Mouse (Mus musculus): Measurements from ENCODE around the gene Ifitm10.
"Not testable (repeated sequence)": the region's sequence is repeated elsewhere in the genome, so short reads cannot be mapped to it uniquely, and the experiment has no call there.

Ifitm10 gene

DNA sequence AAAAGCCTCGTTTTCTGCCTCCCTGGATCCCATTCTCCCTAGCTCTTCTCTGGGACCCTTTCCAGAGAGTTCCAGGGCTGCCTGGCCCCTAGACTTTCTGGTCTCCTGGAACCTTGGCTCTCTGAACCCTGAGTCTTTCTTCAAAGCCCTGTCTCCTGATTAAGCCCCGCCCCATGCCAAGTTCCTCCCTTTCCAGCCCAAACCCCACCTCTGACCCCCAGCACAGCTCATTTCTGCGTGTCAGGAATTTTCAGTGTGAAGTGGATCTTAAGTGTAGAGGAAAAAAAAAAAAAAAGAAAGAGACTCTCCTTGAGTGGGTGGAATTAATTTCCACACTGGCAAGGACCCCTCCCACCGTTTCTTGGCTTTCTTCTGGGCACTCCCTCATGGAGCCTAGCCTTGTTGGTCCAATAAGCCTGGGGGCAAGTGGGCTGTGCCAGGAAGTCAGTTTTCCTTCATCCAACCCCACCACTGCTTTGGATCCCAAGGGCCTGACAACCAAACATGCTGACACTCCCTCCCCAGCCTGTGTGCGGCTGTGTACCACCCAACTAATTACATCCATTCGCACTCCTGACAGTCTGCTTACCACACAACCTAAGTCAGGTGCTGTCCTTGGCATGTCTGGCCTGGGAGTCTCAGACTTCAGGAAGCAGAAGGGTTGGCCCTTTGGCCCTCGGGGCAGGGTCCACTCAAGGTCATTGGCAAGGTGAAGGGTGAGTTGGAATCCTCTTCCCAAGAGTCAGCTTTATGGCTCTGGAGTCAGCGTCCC, at the start of gene Ifitm10:
Ifitm10 (minus strand) TSS at position 113 of the 772 bp plus-strand sequence.
- no peak for DNase-seq

DNA sequence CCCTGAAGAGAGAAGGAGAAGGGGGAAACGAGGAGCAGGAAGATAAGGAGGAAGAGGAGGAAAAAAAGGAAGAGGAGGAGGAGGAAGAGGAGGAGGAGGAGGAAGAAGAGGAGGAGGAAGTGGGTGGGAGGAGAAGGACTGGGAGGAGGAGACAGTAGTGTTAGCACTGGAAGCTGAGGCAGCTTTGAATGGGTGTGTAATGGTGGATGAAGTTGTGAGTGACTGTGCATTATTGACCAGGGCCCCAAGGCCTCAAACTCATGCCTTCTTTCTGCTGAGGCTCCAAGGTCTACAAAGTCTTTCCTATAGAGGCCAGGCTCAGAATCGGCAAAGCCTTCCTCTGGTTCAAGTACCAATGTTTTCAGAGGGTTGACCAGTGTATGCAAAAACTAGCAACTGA, 48.3 kb upstream of the Ifitm10 start:
- DNase-seq = no peak

DNA sequence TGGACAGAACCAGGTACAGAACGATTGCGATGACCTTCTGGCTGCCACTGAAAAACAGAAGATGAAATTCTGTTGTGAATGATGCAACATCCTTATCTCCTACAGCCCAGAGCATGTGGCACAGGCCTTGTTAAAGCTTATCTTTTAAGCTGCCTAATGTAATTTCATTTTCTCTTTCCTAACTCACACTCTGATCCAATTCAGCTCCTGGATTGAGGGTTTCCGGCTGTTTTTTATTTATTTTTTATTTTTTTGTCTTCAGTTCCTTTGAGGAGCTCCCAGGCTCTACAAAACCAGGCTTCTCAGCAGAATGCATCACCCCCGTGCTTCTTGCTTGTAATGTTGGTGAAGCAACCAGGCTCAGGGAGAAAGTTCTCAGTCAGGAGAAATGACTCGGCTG, 46.3 kb upstream of the Ifitm10 start:
- no peak for DNase-seq

DNA sequence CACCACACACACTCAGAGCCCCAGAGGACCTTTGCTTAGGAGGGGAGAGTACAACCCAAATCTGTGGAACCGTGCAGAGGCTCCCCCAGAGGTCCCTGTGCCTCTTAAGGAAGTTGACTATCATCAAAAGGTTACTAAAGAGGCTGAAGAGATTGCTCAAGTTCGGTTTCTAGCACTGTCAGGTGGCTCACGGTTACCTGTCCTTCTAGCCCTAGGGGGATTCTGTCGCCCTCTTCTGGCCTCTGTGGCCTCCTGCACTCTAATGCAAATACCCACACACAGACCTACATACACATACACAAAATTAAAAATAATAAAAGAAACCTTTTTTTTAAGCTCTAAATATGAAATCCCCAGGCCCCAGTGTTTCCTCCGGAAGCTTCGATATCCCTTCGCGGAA, 45.1 kb upstream of the Ifitm10 start:
- no peak for DNase-seq

DNA sequence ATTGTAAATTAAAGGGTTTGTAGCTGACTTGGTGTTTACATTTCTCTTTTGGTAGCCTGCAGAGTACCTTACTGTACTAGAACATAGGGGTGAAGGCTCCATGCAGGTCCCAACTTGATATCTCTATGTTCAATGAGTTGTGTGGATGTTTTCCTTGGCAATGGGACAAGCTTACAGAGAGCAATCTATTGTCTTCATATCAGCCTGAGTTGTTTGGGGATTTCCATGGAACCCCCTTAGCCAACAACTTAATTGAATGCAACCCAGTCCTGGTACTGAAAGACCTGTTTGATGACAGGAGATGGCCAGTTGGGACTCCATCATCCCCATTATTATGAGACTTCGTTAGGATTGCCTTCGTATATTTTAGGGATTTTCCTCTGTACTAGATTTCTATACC, 44.5 kb upstream of the Ifitm10 start:
- no peak for DNase-seq

DNA sequence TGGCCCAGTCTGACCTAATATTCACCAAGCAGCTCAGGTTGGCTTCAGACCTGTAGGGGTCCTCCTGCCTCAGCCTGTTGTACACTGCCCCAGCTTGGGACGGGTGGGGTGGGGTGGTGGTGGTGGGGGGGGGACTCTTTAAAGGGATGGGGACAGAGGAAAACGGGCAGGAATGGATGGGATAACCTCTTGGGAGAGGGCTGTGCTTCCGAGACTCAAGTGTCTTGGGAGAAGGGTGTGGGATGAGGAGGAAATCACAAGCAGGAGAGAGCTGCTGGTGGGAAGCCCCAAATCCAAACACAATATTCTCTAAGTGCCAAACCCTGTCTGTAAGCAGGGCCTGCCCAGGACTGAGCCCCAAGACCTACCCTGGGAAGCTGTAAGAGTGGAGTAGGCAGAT, 42.7 kb upstream of the Ifitm10 start:
- DNase-seq = no peak

DNA sequence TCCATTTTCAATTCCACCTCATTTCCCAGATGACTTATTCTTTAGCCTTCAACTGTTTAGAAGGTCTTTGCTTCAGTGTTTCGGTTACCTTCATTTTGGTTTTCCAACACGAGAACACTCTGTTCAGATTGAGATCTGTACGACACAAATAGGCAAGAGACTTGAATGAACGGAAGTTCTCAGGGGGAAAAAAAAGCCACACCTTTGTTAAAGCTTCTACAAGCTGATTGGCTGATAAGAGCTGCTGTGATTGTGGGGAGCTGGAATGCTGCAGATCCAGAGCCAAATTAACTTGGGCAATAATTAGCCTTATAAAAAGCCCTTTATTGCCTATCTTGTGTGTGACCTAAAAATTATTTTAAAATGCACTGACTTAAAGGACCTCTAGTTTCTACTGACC, 41.8 kb upstream of the Ifitm10 start:
- DNase-seq = no peak

DNA sequence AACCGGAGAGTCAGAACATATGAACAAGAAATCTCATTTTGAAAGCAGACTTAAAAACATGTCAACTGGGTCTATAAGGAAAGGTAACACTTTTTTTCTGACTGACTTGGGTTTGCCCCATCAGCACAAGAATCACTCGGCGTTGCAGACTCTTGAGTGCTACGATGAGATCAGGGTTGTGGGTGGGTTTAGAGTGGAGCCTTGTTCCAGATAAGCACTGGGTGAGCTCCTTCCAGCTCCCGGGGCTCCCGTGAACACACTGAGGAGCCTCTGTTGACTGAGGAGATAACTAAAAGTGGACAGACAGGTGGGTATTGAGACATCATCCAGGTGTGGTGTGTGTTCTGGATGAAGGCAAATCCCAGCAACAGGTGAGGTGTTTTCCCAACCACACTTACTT, 39.7 kb upstream of the Ifitm10 start:
- no peak for DNase-seq

DNA sequence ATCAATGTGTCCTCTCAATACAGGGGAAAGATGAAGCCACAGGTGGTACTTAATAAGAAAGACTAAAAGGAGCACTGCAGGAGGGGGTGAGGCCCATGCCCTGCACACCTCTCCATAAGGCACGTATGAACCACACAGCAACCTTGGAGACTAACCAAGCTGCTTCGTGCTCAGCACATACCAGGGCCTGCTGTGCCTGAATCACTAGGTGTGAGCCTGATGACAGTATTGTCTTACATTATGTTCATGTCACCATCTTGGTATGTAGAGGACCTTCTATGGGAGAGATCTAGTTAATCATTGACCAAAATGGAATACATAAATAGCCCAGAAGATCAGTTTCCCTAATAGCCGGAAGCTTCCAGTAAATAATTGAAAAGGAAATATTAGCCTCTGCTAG, 36.0 kb upstream of the Ifitm10 start:
- no peak for DNase-seq

DNA sequence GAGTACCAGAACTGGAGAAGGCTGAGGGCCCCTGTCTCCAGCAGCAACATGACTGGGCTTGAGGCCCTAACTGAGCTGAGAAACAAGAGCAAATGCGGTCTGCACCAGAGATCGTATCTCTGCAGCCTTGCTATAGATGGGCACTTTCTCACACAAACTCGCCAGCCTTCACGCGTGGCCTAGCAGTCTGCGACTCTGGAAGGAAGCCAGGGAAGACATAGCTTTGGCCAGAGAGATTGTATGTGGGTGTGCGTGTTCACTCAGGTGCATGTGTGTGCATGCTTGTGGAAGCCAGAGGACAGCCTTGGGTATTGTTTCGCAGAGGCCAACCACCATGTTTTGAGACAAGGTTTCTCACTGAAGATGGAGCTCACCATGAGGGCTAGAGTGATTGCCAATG, 35.1 kb upstream of the Ifitm10 start:
- no peak for DNase-seq

DNA sequence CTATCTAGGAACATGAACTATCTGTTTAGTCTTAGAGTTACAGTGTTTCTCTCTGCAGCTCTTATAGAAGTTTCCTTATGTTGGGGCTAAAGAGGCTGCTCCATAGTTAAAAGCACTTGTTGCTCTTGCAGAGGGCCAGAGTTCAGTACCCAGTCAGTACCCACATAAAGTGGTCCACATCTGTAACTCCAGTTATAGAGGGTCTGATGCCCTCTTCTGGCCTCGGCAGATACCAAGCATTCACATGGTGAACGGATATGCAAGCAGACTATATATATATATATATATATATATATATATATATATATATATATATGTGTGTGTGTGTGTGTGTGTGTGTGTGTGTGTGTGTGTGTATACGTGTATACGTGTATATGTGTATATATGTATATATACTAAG, 34.4 kb upstream of the Ifitm10 start:
- DNase-seq = no peak

DNA sequence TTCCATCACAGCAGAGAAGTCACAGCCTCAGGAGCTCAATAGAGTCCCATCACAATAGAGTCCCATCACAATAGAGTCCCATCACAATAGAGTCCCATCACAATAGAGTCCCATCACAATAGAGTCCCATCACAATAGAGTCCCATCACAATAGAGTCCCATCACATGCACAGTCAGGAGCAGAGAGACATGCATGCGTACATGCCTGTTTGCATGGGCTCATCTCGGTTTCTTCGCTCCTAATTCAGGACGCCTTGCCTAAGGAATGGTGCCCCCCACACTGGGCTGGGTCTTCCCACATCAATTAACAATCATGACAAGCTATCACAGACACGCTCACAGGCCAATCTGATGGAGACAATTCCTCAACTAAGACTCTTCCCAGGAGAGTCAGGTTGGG, 31.6 kb upstream of the Ifitm10 start:
- DNase-seq = not testable (repeated sequence)

DNA sequence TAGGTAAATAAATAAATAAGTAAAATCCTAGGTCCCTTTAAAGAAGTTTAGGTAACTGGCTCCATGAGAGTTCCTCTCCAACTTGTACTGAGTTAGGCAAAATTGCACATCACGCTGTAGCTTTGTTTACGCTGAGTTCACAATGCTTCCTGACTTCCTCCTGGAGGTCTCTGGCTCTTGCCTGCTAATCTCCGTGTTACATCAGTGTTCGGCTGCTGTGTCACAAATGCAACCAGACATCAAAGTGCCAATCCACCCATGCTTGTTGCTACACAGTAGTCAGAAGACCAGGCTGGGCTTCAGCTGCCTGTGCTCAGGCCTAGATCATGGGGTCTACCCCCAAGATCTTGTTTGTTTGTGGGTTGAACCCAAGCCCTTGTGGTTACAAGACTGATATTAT, 30.0 kb upstream of the Ifitm10 start:
- no peak for DNase-seq

DNA sequence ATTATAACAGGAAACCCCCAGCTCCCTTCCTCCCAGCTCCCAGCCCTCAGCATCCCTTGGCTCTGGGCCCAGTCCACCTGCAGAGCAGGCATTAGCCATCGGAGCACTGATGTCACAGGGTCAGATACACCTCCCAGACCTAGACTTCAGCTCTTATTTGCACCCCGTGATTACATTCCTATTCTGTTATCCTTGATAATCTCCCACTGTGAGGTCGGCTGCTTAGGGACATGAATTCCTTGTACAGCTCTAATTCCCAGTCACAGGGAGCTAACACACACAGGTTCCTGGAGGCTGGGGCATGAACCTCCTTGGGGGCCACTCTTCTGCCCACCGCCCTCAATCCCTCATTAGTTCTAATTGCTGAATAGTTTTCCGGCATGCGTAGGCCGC, 27.2 kb upstream of the Ifitm10 start:
- DNase-seq = no peak

DNA sequence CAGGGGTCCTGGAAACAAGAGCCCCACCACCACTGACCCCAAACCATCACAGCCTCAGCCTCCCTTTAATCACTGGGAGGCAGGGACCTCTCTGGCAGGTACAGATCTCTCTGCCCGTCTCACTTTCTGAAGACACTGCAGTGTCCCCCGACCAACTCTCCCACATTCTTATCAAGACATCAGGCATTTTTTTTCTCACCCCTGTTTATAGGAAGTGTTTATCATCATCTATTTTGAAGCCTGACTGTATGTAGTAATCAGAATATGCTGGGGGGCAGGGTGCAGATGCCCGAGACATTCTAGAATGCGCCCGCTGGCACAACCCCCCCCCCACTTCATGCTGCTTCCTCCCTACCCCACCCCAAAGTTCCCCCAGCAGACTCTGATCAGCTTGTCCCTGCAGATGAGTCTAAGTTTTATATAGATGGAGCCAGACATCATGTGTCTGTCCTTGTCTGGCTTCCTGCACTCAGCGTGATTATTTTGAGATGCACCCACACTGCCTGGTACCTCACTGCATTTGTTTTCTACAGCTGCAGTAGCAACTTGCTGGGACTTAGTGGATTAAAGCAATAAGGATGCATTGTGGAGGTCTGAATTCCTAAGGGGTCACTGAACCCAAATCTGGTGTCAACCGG, 26.7 kb upstream of the Ifitm10 start:
- DNase-seq = no peak

DNA sequence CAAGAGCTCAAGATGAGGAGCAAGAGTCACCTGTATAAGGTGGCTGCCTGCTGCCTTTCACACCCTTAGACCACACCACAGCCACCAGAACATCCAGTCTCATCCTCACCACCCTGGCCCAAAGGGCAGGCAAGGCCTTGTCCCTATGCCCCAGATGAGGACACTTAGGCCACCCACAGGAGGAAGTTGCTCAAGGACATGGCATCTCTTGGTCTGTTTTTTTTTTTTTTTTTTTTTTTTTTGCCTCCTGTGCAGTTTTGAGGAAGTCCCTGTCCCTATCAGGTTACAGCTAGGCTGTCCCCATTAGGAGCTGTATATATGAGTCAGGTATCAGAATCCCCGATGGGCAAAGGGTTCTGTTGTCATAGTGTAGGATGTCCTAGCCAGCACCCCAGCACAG, 25.7 kb upstream of the Ifitm10 start:
- DNase-seq = no peak

DNA sequence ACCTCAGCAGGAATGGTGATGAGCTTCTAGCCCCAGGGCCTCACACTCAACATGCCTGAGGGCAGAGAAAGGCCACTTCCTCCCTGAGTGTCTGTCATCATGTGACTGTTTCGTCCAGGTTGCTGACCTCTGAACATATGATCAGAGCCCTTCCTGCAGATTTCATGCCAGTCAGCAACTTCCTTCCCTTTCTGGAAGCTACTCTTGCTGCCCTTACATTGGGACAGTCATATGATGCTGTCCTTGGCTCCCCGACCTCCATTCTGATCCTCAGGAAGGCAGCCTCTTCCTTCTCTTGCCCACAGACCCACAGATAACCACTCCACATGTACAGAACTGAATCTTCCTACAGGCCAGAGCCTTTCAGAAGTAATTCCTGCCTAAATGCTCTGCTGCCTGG, 24.5 kb upstream of the Ifitm10 start:
- DNase-seq = no peak

DNA sequence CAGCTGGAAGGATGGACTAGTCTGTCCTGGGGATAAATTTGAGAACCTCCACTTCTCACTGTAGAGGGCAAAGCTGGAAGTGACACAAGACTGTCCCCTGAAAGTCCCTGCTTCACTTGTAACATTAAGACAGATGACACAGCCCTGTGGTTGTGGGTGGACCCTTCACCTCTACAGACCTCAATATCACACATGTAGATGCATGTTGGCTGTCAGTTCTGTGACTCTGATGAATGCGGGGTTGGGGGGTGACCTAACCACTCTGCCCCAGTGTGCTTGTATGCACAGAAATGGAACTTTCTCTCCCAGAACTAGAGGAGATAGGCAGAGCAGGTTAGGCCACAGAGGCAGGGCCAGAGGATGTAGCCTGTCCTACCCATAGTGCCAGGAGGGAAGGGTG, 23.1 kb upstream of the Ifitm10 start:
- DNase-seq = no peak

DNA sequence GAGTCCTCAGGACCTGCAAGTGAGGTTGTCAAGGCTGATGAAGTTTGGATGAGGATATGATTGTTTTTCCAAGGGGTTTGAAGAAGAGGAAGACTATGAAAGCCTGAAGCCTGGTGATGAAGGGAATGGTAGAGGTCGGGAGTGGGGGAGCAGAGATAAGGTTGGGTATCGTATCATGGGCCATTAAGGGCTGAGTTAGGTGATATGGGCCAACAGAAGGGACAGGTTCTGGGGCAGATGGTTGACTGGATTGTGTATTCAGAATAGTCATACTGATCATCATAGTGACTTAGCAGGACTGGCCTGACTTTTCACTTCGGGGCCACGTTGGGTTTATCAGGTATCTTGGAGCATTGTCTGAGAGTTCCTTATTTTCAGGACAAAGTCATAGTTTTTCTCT, 21.9 kb upstream of the Ifitm10 start:
- DNase-seq = no peak

DNA sequence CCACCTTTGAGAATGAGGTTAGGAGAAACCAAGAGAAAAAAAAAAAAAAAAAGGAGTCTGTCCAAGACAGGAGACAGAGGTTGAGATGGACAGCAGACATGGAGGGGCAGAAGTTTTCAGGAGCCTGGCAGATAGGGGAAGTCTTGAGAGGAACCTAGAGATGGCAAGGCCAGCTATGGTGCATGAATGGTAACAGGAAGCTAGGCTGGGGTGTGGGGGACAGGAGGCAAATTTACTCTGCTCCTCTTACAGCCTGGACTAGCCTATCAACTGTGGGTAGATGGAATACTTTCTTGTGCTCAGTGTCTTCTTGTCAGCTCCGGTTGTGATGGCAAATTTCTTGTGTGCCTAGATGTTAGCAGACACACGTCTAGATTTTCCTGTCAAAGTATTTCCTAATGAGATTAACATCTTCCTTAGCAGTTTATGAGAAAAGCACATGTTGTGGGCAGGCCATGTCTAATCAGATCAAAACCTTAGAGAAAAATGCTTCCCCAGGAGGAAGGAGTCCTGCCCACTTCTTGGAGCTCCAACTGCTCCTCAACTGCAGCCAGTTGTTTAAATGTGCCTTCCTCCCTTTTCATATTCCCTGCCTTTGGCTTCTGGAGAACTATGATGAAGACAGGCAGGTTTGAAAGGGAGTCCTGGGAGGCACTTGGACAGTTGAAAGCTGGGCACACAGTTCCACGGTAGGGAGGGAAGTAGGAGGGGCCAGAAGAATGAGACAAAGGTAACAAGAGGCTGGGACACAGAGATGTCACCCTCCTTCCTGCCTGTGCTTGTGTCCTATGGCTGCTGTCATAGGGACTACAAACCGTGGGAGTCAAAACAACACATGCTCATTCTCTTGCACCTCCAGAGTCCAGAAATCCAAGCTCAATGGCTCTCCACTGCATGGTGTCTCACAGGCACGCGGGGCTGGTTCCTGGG, 21.0 kb upstream of the Ifitm10 start:
- no peak for DNase-seq

DNA sequence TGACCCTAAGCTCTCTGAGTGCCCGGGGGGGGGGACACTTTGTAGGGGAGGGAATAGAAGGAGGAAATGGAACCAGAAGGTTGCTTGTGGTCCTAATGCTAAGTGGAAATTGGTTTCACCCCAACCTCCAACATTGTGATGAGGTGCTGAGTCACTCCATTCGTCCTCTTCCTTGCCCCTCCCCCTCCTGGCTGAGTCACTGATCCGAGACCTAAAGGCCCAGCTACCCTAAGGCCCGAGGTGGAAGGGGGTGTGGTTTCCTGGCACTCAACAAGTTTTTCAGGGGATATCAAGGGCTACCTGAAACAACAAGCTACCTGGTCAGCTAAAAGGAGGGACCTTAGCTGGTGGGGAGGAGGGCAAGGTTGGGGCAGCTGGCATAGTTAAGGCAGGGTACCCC, 19.6 kb upstream of the Ifitm10 start:
- no peak for DNase-seq

DNA sequence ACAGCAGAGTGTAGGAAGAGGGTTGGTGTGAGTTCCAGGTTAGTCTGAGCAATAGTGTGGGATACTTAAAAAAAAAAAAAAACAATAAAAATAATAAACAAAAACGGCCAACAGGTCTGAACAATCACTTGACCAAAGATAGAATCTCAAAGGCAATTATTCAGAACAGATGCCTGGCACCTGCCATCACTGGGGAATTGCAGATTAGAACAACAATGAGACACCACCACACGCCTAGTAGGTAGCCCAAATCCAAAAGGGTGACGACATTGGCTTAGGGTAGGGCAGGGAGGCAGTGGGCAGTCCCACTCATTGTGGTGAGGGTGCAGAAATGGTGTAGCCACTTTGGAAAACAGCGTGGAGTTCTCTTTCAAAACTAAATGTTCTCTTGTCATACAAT, 18.1 kb upstream of the Ifitm10 start:
- no peak for DNase-seq

DNA sequence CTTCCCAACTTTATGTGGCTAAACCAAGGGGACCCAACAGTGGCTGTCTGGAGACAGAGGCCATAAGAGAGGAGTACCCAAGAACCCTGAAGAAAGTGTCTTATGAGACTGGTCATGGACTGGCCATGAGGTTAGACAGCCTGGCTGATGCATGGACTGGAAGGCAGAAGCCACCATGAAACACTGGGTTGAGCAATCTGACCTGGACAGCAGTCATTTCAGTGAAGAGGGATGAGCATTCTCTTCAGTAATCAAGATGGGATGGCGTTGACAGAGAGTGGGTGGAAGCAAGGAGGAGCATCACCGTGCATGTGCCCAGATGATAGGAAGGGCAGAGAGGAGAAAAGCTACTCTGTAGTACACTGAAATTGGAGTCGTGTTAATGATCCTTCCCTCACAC, 17.6 kb upstream of the Ifitm10 start:
- DNase-seq = no peak
